Mouse (Mus musculus) liver, embryonic 15.5 days (tissue): Measurements from ENCODE around the gene Trex1. TPM values are rescaled to one million over a fixed set of nuclear protein-coding genes. Genes with fewer than 3 reads are reported as not detected.

ENCODE experiments used
- ATAC-seq: fragments of 200-750 bp; cut with Nextera tagmentation; 2 replicates; pipeline ENCODE4 v1.8.0; 2017; ENCODE audit warnings: moderate number of reproducible peaks, mild to moderate bottlenecking, moderate library complexity; ENCODE audit not compliant: insufficient read depth
- H3K27ac ChIP-seq: fragments of 300-500 bp; sonication (generic); replicated peaks from 2 replicates; pipeline ENCODE4 v1.5.1; 2015; ENCODE audit warnings: mild to moderate bottlenecking, inconsistent platforms
- H3K27me3 ChIP-seq: fragments of 300-500 bp; sonication (generic); 2 replicates; pipeline ENCODE4 v1.6.1; 2015; ENCODE audit warnings: mild to moderate bottlenecking, inconsistent platforms
- H3K36me3 ChIP-seq: fragments of 300-500 bp; sonication (generic); replicated peaks from 2 replicates; pipeline ENCODE4 v1.6.1; 2015; ENCODE audit warnings: moderate library complexity, mild to moderate bottlenecking, inconsistent platforms
- H3K4me1 ChIP-seq: fragments of 300-500 bp; sonication (generic); replicated peaks from 2 replicates; pipeline ENCODE4 v1.6.1; 2015; ENCODE audit warnings: inconsistent platforms
- H3K4me2 ChIP-seq: fragments of 300-500 bp; sonication (generic); 2 replicates; pipeline ENCODE4 v1.6.1; 2015; ENCODE audit warnings: moderate library complexity, mild to moderate bottlenecking, inconsistent platforms
- H3K4me3 ChIP-seq: fragments of 300-500 bp; sonication (generic); replicated peaks from 2 replicates; pipeline ENCODE4 v1.5.1; 2015; ENCODE audit warnings: mild to moderate bottlenecking, inconsistent platforms
- H3K9ac ChIP-seq: fragments of 300-500 bp; sonication (generic); 2 replicates; pipeline ENCODE4 v1.6.1; 2015; ENCODE audit warnings: moderate library complexity, mild to moderate bottlenecking, inconsistent platforms
- H3K9me3 ChIP-seq: fragments of 300-500 bp; sonication (generic); replicated peaks from 2 replicates; pipeline ENCODE4 v1.6.1; 2016; ENCODE audit warnings: inconsistent platforms
- WGBS: fragments of 180-500 bp; shearing (Covaris S2); methylation state at CpG from one replicate; pipeline ENCODE4 v1.1.7; 2015; ENCODE audit warnings: mixed read lengths; ENCODE audit not compliant: insufficient replicate concordance; 5-methylcytosine and 5-hydroxymethylcytosine counted together
- polyA plus RNA-seq: library from polyadenylated mRNA; unstranded; fragments of >200 nt; fragmentation: Nextera tagmentation; extraction: Ambion mirVana; gene quantifications from 2 replicates; pipeline ENCODE4 v1.2.1, GENCODE M21; 2015

The Trex1 gene
- polyA plus RNA-seq = 8.6 and 9.8 TPM in 2 replicates

DNA sequence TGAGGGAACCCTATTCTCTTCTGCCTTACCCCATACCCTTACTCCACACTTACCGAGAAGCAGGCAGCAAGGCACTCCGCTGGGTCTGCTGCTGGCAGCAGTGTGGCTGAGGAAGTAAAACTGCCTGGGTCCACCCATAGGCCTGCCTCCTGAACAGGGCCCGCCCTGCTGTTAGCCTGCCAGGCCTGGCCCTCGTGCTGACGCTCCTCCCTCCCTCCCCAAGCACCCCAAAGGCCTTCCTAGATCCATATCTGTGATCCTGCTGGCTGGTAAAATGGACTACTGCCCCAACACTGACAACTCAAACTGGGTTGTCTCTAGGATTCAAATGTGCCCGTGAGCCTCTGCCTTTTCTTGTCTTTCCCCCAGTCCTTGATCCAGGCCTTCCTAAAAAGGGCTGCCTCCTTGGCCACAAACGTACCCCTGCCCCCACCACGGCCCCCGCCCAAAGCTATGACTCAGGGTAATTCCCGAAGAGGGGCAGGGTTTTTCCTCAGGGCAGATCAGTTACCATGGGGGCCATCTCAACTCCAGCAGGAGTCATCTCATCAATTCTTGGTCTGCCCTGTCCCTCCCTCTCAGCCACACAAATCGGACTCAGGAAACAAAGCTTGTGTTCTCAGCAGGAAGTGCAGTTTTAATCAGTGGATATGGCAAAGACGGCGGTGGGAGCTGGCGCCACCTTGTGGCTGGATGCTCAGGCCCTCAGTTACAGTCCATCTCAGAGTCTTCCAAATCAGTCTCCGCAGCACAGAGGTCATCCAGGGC, at the start of gene Trex1:
Gene Trex1, minus strand, starts transcription at position 599 of the 768 bp plus-strand sequence.
- Histone ChIP-seq H3K4me3 (peak within 1 kb of the TSS; percentile 59), H3K27ac (peak within 1 kb of the TSS; percentile 83), H3K36me3 (peaks cover 42% of the 10 kb centered on the region), H3K4me2 (peak within 1 kb of the TSS; percentile 88), H3K27me3 (no peaks in the 10 kb centered on the region), H3K4me1 (peaks cover 43% of the 10 kb centered on the region), H3K9ac (peak within 1 kb of the TSS; percentile 58), H3K9me3 (no peaks in the 10 kb centered on the region)
- ATAC-seq = peak; percentile 96
- 5% methylated on average over 15 of the region's 15 CpGs for WGBS

GRCm38 (mm10) chr9:109107341-109107740, 47.8 kb upstream of the Trex1 start:
- Histone ChIP-seq H3K9ac (no peak overlapping the region), H3K4me2 (no peak overlapping the region), H3K27ac (no peak overlapping the region), H3K4me1 (no peaks in the 10 kb centered on the region), H3K4me3 (no peak overlapping the region), H3K27me3 (no peaks in the 10 kb centered on the region), H3K36me3 (peaks cover 24% of the 10 kb centered on the region), H3K9me3 (no peaks in the 10 kb centered on the region)
- 66% methylated on average over 5 of the region's 6 CpGs for WGBS
- ATAC-seq = no peak

- ATAC-seq = no peak
- peaks cover 13% of the 10 kb centered on the region; the same call in 1 of the 2 replicates for H3K36me3 ChIP-seq
- H3K9ac ChIP-seq = no peak overlapping the region
- no peaks in the 10 kb centered on the region for H3K27me3 ChIP-seq
- H3K4me3 ChIP-seq = no peak overlapping the region
- 66% methylated on average over 12 of the region's 12 CpGs for WGBS
- H3K4me1 ChIP-seq = no peaks in the 10 kb centered on the region
- H3K9me3 ChIP-seq = no peaks in the 10 kb centered on the region
- H3K27ac ChIP-seq = no peak overlapping the region
- H3K4me2 ChIP-seq = no peak overlapping the region
Measured at GRCm38 (mm10) chr9:109105648-109106047, 46.1 kb upstream of the Trex1 start.

DNA sequence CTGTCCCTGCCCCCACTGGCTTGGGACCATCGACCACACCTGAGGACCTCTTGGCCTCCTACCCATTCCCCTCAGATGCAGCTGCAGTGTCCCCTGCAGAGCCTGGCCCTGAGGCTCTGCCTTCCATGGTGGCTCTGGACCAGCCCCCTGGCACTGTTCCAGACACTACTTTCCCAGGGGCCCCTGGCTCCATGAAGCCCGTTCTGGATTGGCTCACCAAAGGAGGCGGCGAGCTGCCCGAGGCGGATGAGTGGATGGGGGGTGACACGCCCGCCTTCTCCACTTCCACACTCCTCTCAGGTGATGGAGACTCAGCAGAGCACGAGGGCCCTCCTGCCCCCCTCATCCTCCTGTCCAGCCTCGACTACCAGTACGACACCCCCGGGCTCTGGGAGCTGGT, 45.5 kb upstream of the Trex1 start:
- WGBS = 73% methylated on average over 12 of the region's 12 CpGs
- no peak for ATAC-seq

GRCm38 (mm10) chr9:109104083-109104482, 44.5 kb upstream of the Trex1 start:
- no peak for ATAC-seq
- Histone ChIP-seq H3K4me1 (peaks cover 2% of the 10 kb centered on the region; the same call in 1 of the 2 replicates), H3K9ac (no peak overlapping the region), H3K4me3 (no peak overlapping the region), H3K36me3 (peaks cover 11% of the 10 kb centered on the region; the same call in 1 of the 2 replicates), H3K27ac (no peak overlapping the region), H3K4me2 (no peak overlapping the region), H3K27me3 (no peaks in the 10 kb centered on the region), H3K9me3 (no peaks in the 10 kb centered on the region)
- 68% methylated on average over 9 of the region's 9 CpGs for WGBS

More for the DNA sequence above, 45.5 kb upstream of the Trex1 start:
- Histone ChIP-seq H3K27me3 (no peaks in the 10 kb centered on the region), H3K4me2 (no peak overlapping the region), H3K9me3 (no peaks in the 10 kb centered on the region), H3K27ac (no peak overlapping the region), H3K36me3 (peaks cover 11% of the 10 kb centered on the region; the same call in 1 of the 2 replicates), H3K9ac (no peak overlapping the region), H3K4me3 (no peak overlapping the region), H3K4me1 (no peaks in the 10 kb centered on the region)

DNA sequence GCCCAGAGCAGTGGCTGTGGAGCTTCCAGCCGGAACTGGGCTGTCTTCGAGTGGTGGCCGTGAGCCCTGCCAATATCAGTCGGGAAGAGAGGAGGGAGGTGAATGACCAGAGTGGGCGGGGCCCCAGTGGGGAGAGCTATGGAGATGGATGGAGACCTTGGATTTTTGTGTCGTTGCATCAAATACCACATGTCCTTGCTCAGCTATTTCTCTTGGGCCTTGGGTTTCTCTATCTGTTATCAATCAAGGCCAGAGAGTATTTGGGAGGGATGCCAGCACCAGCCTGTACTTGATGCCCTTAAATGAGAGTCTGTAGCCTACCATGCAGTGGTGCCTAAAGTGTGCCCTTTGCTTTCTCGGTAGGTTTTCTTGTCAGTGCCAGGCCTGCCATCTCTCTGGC, 43.7 kb upstream of the Trex1 start:
- no peak overlapping the region for H3K27ac ChIP-seq
- H3K27me3 ChIP-seq = peaks cover 2% of the 10 kb centered on the region; the same call in 1 of the 2 replicates
- ATAC-seq = no peak
- no peak overlapping the region for H3K4me3 ChIP-seq
- H3K36me3 ChIP-seq = peaks cover 7% of the 10 kb centered on the region; the same call in 1 of the 2 replicates
- H3K4me1 ChIP-seq = peaks cover 11% of the 10 kb centered on the region
- H3K4me2 ChIP-seq = no peak overlapping the region
- WGBS = 61% methylated on average over 7 of the region's 7 CpGs
- H3K9me3 ChIP-seq = no peaks in the 10 kb centered on the region
- no peak overlapping the region for H3K9ac ChIP-seq

DNA sequence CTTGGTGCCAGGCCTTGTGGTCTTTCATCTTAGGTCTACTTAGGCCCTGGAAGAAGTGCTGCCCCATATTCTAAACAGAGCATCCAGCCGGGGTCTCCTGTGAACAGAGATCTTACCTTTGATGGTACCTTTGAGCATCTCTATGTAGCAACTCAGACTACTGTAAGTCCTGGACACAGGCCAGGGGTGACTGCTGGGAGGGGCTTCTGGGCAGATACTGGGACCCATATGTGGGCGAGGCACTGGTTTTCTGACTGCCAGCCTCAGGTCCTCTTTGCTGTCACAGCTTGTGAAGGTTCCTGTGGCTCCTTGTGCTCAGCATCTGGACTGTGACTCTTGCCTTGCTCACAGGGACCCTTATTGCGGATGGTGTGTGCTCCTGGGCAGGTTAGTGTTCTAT, 43.0 kb upstream of the Trex1 start:
- 63% methylated on average over 3 of the region's 3 CpGs for WGBS

DNA sequence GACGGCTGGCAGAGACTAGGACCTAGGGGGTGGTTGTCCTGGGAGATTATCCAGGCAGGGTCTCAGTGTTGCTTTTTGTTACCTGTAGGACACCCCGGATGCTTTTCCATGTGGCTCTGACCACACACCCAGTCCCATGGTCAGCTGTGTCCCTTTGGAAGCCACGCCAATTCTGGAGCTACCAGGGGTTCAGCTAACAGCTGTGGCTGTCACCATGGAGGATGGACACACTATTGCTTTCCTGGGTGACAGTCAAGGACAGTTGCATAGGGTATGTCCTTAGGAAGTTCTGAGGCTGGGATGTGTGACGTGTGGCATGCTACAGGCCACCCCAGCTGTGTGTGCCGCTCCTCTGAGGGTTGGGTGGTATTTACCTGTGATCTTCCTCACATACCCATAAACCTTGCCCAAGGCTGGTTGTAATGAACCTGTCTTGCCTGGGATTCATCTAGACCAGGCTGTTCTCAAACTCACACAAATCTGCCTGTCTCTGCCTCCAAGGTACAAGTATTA, 42.5 kb upstream of the Trex1 start:
- Histone ChIP-seq H3K36me3 (peaks cover 3% of the 10 kb centered on the region; the same call in 1 of the 2 replicates), H3K4me1 (peaks cover 15% of the 10 kb centered on the region), H3K9me3 (no peaks in the 10 kb centered on the region), H3K9ac (no peak overlapping the region), H3K4me3 (no peak overlapping the region), H3K4me2 (no peak overlapping the region), H3K27ac (no peak overlapping the region), H3K27me3 (peaks cover 15% of the 10 kb centered on the region)
- 70% methylated on average over 5 of the region's 5 CpGs for WGBS
- ATAC-seq = no peak

More for the DNA sequence above, 43.0 kb upstream of the Trex1 start:
- no peak for ATAC-seq
- peaks cover 3% of the 10 kb centered on the region; the same call in 1 of the 2 replicates for H3K36me3 ChIP-seq
- H3K4me3 ChIP-seq = no peak overlapping the region
- H3K27ac ChIP-seq = no peak overlapping the region
- H3K9me3 ChIP-seq = no peaks in the 10 kb centered on the region
- peaks cover 9% of the 10 kb centered on the region for H3K27me3 ChIP-seq
- peaks cover 15% of the 10 kb centered on the region for H3K4me1 ChIP-seq
- H3K9ac ChIP-seq = no peak overlapping the region
- H3K4me2 ChIP-seq = no peak overlapping the region

- Histone ChIP-seq H3K4me1 (peaks cover 19% of the 10 kb centered on the region), H3K4me3 (no peak overlapping the region), H3K4me2 (no peak overlapping the region), H3K9ac (no peak overlapping the region), H3K36me3 (peaks cover 3% of the 10 kb centered on the region; the same call in 1 of the 2 replicates), H3K27ac (no peak overlapping the region), H3K27me3 (peaks cover 30% of the 10 kb centered on the region), H3K9me3 (no peaks in the 10 kb centered on the region)
- 59% methylated on average over 20 of the region's 20 CpGs for WGBS
- ATAC-seq = no peak
Measured at GRCm38 (mm10) chr9:109100307-109100928, 40.9 kb upstream of the Trex1 start.

DNA sequence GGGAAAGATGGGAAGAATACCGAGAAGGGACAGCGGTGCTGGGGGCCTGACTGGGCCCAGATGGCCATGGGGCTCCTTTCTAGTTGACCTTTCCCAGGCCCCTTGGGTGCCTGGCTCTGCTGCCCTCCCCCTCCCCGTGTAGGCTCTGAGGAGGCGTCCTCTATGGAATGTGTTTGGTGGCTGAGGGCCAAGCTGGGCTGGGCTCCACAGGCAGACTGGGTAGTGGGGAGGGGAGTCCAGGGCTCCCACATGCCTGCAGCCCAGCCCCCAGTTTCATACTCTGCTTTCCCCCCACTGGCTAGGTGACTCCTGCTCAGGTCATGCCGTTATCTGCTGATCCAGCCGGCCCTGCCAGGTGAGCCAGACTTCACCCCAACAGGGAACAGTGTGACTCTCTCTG, 39.4 kb upstream of the Trex1 start:
- peaks cover 45% of the 10 kb centered on the region for H3K27me3 ChIP-seq
- peaks cover 29% of the 10 kb centered on the region for H3K4me1 ChIP-seq
- 0 out of 2 replicates have a peak, but pooled peaks have one; percentile 23 for ATAC-seq
- H3K4me2 ChIP-seq = 0 out of 2 replicates have a peak overlapping the region, but pooled peaks have one; percentile 5
- no peak overlapping the region for H3K9ac ChIP-seq
- H3K36me3 ChIP-seq = peaks cover 3% of the 10 kb centered on the region; the same call in 1 of the 2 replicates
- 48% methylated on average over 5 of the region's 6 CpGs for WGBS
- no peak overlapping the region for H3K27ac ChIP-seq
- no peak overlapping the region for H3K4me3 ChIP-seq
- H3K9me3 ChIP-seq = no peaks in the 10 kb centered on the region

DNA sequence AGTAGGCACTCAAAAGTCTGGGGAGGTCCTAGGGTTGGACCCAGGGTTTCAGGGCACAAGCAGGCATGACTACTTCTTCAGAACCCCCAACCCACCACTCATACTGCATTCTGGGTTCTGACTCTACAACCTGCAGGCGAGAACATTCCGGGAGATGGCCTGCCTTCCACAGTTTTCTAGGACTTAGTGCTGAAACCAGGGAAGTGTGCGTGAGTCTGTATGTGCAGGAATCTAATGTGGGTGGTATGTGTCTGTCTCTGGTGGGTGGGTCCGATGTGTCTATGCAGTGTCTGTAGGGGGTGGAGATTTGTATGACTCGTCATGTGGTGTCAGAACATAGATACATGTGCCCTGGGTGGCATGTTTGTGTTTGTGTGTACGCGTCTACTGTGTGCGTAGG, 38.8 kb upstream of the Trex1 start:
- H3K9me3 ChIP-seq = no peaks in the 10 kb centered on the region
- 0 out of 2 replicates have a peak overlapping the region, but pooled peaks have one; percentile 5 for H3K4me2 ChIP-seq
- peaks cover 32% of the 10 kb centered on the region for H3K4me1 ChIP-seq
- peak overlapping the region; percentile 65; the same call in 1 of the 2 replicates for H3K27ac ChIP-seq
- 73% methylated on average over 8 of the region's 8 CpGs for WGBS
- H3K9ac ChIP-seq = no peak overlapping the region
- ATAC-seq = no peak
- peaks cover 3% of the 10 kb centered on the region; the same call in 1 of the 2 replicates for H3K36me3 ChIP-seq
- H3K27me3 ChIP-seq = peaks cover 51% of the 10 kb centered on the region
- H3K4me3 ChIP-seq = no peak overlapping the region
